Mouse (Mus musculus): ENCODE measurements at regions not wholly inside any gene's neighbourhood (a gene's known extent, or its start where the extent isn't known, plus 50 kb on each side); places are given as distances from the start of the nearest gene placed in this dataset.

- WGBS, result 79% methylated on average over 1 of the region's 1 CpGs
- Histone ChIP-seq H3K36me3 (no peaks in the 10 kb centered on the region), H3K4me2 (no peak overlapping the region), H3K4me3 (replicated peaks) (no peak overlapping the region), H3K9me3 (no peaks in the 10 kb centered on the region; the same call in 1 of the 2 replicates), H3K27ac (no peak overlapping the region), H3K9ac (replicated peaks) (no peak overlapping the region), H3K27me3 (no peaks in the 10 kb centered on the region), H3K4me1 (replicated peaks) (no peaks in the 10 kb centered on the region)
- ATAC-seq (ENCODE audit: insufficient number of reproducible peaks, insufficient read depth, low FRiP score, low TSS enrichment, low read depth), result no peak
Measured at GRCm38 (mm10) chr5:103304975-103305374, 93.8 kb upstream of the Mapk10 start.

GRCm38 (mm10) chr5:103302744-103303143 lies 91.6 kb upstream of the Mapk10 start:
- no peak overlapping the region for H3K4me3 ChIP-seq (replicated peaks)
- H3K27me3 ChIP-seq, result no peaks in the 10 kb centered on the region
- no peaks in the 10 kb centered on the region for H3K36me3 ChIP-seq
- H3K4me1 ChIP-seq (replicated peaks), result no peaks in the 10 kb centered on the region
- H3K9me3 ChIP-seq, result no peaks in the 10 kb centered on the region; the same call in 1 of the 2 replicates
- WGBS, result 92% methylated on average over 10 of the region's 10 CpGs
- no peak overlapping the region for H3K4me2 ChIP-seq
- no peak overlapping the region for H3K9ac ChIP-seq (replicated peaks)
- no peak for ATAC-seq (ENCODE audit: insufficient number of reproducible peaks, insufficient read depth, low FRiP score, low TSS enrichment, low read depth)
- no peak overlapping the region for H3K27ac ChIP-seq

GRCm38 (mm10) chr5:103301303-103301702 lies 90.2 kb upstream of the Mapk10 start:
- 80% methylated on average over 3 of the region's 3 CpGs for WGBS
- Histone ChIP-seq H3K36me3 (no peaks in the 10 kb centered on the region), H3K9me3 (no peaks in the 10 kb centered on the region; the same call in 1 of the 2 replicates), H3K27me3 (no peaks in the 10 kb centered on the region), H3K4me2 (no peak overlapping the region), H3K9ac (replicated peaks) (no peak overlapping the region), H3K4me1 (replicated peaks) (no peaks in the 10 kb centered on the region), H3K27ac (no peak overlapping the region), H3K4me3 (replicated peaks) (no peak overlapping the region)
- ATAC-seq (ENCODE audit: insufficient number of reproducible peaks, insufficient read depth, low FRiP score, low TSS enrichment, low read depth), result no peak

- no peak for ATAC-seq (ENCODE audit: insufficient number of reproducible peaks, insufficient read depth, low FRiP score, low TSS enrichment, low read depth)
- Histone ChIP-seq H3K4me2 (no peak overlapping the region), H3K27ac (no peak overlapping the region), H3K27me3 (no peaks in the 10 kb centered on the region), H3K4me3 (replicated peaks) (no peak overlapping the region), H3K9ac (replicated peaks) (no peak overlapping the region), H3K9me3 (no peaks in the 10 kb centered on the region), H3K36me3 (no peaks in the 10 kb centered on the region), H3K4me1 (replicated peaks) (no peaks in the 10 kb centered on the region)
- 88% methylated on average over 3 of the region's 3 CpGs for WGBS
Measured at GRCm38 (mm10) chr5:103293953-103294352, 82.8 kb upstream of the Mapk10 start.

- H3K27me3 ChIP-seq, result no peaks in the 10 kb centered on the region
- H3K36me3 ChIP-seq, result no peaks in the 10 kb centered on the region
- ATAC-seq (ENCODE audit: insufficient number of reproducible peaks, insufficient read depth, low FRiP score, low TSS enrichment, low read depth), result no peak
- no peak overlapping the region for H3K4me2 ChIP-seq
- no peaks in the 10 kb centered on the region for H3K9me3 ChIP-seq
- H3K4me3 ChIP-seq (replicated peaks), result no peak overlapping the region
- H3K9ac ChIP-seq (replicated peaks), result no peak overlapping the region
- no peaks in the 10 kb centered on the region for H3K4me1 ChIP-seq (replicated peaks)
- WGBS, result 81% methylated on average over 9 of the region's 9 CpGs
- no peak overlapping the region for H3K27ac ChIP-seq
Measured at GRCm38 (mm10) chr5:103291691-103292090, 80.6 kb upstream of the Mapk10 start.

- no peak overlapping the region for H3K4me2 ChIP-seq
- H3K4me3 ChIP-seq (replicated peaks), result no peak overlapping the region
- H3K27ac ChIP-seq, result no peak overlapping the region
- 91% methylated on average over 8 of the region's 8 CpGs for WGBS
- no peak overlapping the region for H3K9ac ChIP-seq (replicated peaks)
- H3K9me3 ChIP-seq, result no peaks in the 10 kb centered on the region
- H3K27me3 ChIP-seq, result no peaks in the 10 kb centered on the region
- no peaks in the 10 kb centered on the region for H3K36me3 ChIP-seq
- H3K4me1 ChIP-seq (replicated peaks), result no peaks in the 10 kb centered on the region
- no peak for ATAC-seq (ENCODE audit: insufficient number of reproducible peaks, insufficient read depth, low FRiP score, low TSS enrichment, low read depth)
Measured at GRCm38 (mm10) chr5:103291219-103291618, 80.1 kb upstream of the Mapk10 start.

GRCm38 (mm10) chr5:103269206-103269605 lies 58.1 kb upstream of the Mapk10 start:
- WGBS, result 83% methylated on average over 6 of the region's 6 CpGs
- Histone ChIP-seq H3K9me3 (no peaks in the 10 kb centered on the region), H3K4me3 (replicated peaks) (no peak overlapping the region), H3K27me3 (no peaks in the 10 kb centered on the region), H3K4me2 (no peak overlapping the region), H3K36me3 (no peaks in the 10 kb centered on the region), H3K27ac (no peak overlapping the region), H3K4me1 (replicated peaks) (no peaks in the 10 kb centered on the region), H3K9ac (replicated peaks) (no peak overlapping the region)
- no peak for ATAC-seq (ENCODE audit: insufficient number of reproducible peaks, insufficient read depth, low FRiP score, low TSS enrichment, low read depth)

GRCm38 (mm10) chr5:103264903-103265302 lies 53.8 kb upstream of the Mapk10 start:
- Histone ChIP-seq H3K4me2 (no peak overlapping the region), H3K9me3 (no peaks in the 10 kb centered on the region), H3K36me3 (no peaks in the 10 kb centered on the region), H3K9ac (replicated peaks) (no peak overlapping the region), H3K4me1 (replicated peaks) (no peaks in the 10 kb centered on the region), H3K27ac (no peak overlapping the region), H3K4me3 (replicated peaks) (no peak overlapping the region), H3K27me3 (no peaks in the 10 kb centered on the region)
- 90% methylated on average over 2 of the region's 2 CpGs for WGBS
- ATAC-seq (ENCODE audit: insufficient number of reproducible peaks, insufficient read depth, low FRiP score, low TSS enrichment, low read depth), result no peak

- Histone ChIP-seq H3K4me2 (no peak overlapping the region), H3K36me3 (no peaks in the 10 kb centered on the region), H3K27me3 (no peaks in the 10 kb centered on the region), H3K27ac (no peak overlapping the region), H3K9me3 (no peaks in the 10 kb centered on the region), H3K4me1 (replicated peaks) (no peaks in the 10 kb centered on the region), H3K4me3 (replicated peaks) (no peak overlapping the region), H3K9ac (replicated peaks) (no peak overlapping the region)
- no peak for ATAC-seq (ENCODE audit: insufficient number of reproducible peaks, insufficient read depth, low FRiP score, low TSS enrichment, low read depth)
- WGBS, result 91% methylated on average over 10 of the region's 10 CpGs
Measured at GRCm38 (mm10) chr5:103261406-103261805, 50.3 kb upstream of the Mapk10 start.
